Mouse (Mus musculus) kidney, postnatal 0 days (tissue): ENCODE data around the gene Ntm. TPM values are rescaled to one million over a fixed set of nuclear protein-coding genes. Genes with fewer than 3 reads are reported as not detected.

Experiments
- ATAC-seq: fragments of 200-750 bp; cut with Nextera tagmentation; replicated peaks from 2 replicates; pipeline ENCODE4 v1.8.0; 2017; ENCODE audit warnings: low read depth, moderate number of reproducible peaks, moderate TSS enrichment, moderate library complexity; ENCODE audit not compliant: low FRiP score
- DNase-seq: peaks from one replicate; pipeline ENCODE4 v3.0.0-alpha.2; 2016; ENCODE audit warnings: low spot score
- H3K27ac ChIP-seq: fragments of 300-500 bp; sonication (generic); 2 replicates; pipeline ENCODE4 v1.5.1; 2014; ENCODE audit warnings: mild to moderate bottlenecking
- H3K27me3 ChIP-seq: fragments of 300-500 bp; sonication (generic); 2 replicates; pipeline ENCODE4 v1.6.1; 2014; ENCODE audit warnings: low read length, mixed read lengths; ENCODE audit not compliant: insufficient read depth
- H3K36me3 ChIP-seq: fragments of 300-500 bp; sonication (generic); 2 replicates; pipeline ENCODE4 v1.6.1; 2014; ENCODE audit warnings: low read length, mixed read lengths; ENCODE audit not compliant: insufficient read depth
- H3K4me1 ChIP-seq: fragments of 300-500 bp; sonication (generic); replicated peaks from 2 replicates; pipeline ENCODE4 v1.6.1; 2014; ENCODE audit warnings: antibody characterized with exemption, low read length, mixed read lengths; ENCODE audit not compliant: insufficient read depth
- H3K4me2 ChIP-seq: fragments of 300-500 bp; sonication (generic); 2 replicates; pipeline ENCODE4 v1.6.1; 2014; ENCODE audit warnings: mild to moderate bottlenecking, low read length, moderate library complexity, mixed read lengths
- H3K4me3 ChIP-seq: fragments of 300-500 bp; sonication (generic); replicated peaks from 2 replicates; pipeline ENCODE4 v1.5.1; 2014; ENCODE audit warnings: low read depth, low read length
- H3K9ac ChIP-seq: fragments of 300-500 bp; sonication (generic); 2 replicates; pipeline ENCODE4 v1.6.1; 2014; ENCODE audit warnings: low read depth, low read length
- H3K9me3 ChIP-seq: fragments of 300-500 bp; sonication (generic); replicated peaks from 2 replicates; pipeline ENCODE4 v1.6.1; 2016; ENCODE audit warnings: low read length, inconsistent platforms, mixed read lengths
- CTCF ChIP-seq: IDR thresholded peaks from 2 replicates; pipeline ENCODE4 v1.5.1; 2016; ENCODE audit warnings: antibody characterized with exemption, low read depth, mild to moderate bottlenecking, moderate library complexity
- WGBS: fragments of 180-500 bp; shearing (Covaris S2); extraction: QIAGEN DNeasy Blood & Tissue Kit; methylation state at CpG from one replicate; pipeline ENCODE4 v1.1.7; 2014; 5-methylcytosine and 5-hydroxymethylcytosine counted together
- polyA plus RNA-seq: library from polyadenylated mRNA; unstranded; fragments of >200 nt; fragmentation: Nextera tagmentation; extraction: Ambion mirVana; gene quantifications from 2 replicates; pipeline ENCODE4 v1.2.1, GENCODE M21; 2015

Ntm gene
- polyA plus RNA-seq, 1 experiment from 2014 or later = 20.6 TPM

DNA sequence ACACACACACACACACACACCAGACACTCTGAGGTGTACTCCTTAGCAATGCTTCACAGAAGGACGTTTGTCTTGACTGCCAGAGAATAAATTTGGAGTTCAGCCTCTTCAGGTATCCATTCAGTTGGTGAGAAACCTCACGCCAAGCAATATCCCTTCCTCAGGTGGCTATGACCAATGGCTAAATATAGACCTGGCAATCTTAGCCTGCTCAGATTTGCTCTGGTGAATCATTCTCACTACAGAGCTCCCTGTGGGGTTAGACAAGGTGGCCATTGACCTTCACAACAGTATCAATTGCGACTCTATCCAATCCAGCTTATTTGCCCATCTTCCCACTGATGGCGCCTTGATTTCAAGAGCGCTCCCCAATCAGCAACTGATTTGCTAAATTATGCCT is 150.3 kb downstream of the Ntm start:
- 75% methylated on average over 5 of the region's 5 CpGs for WGBS

GRCm38 (mm10) chr9:29806790-29807189 is 156.2 kb downstream of the Ntm start:
- H3K36me3 ChIP-seq = no peaks in the 10 kb centered on the region
- H3K4me1 ChIP-seq = no peaks in the 10 kb centered on the region
- no peak for ATAC-seq
- H3K27ac ChIP-seq = no peak overlapping the region
- no peaks in the 10 kb centered on the region for H3K27me3 ChIP-seq
- no peaks in the 10 kb centered on the region for H3K9me3 ChIP-seq
- 32% methylated on average over 3 of the region's 3 CpGs for WGBS
- no peak for DNase-seq
- H3K4me2 ChIP-seq = no peak overlapping the region
- no peak overlapping the region for H3K9ac ChIP-seq
- no peak overlapping the region for H3K4me3 ChIP-seq
- no peak for TF ChIP-seq CTCF

More for the DNA sequence above, 150.3 kb downstream of the Ntm start:
- H3K27me3 ChIP-seq = no peaks in the 10 kb centered on the region
- H3K36me3 ChIP-seq = no peaks in the 10 kb centered on the region
- DNase-seq (no peak), ATAC-seq (no peak)
- no peak overlapping the region for H3K4me3 ChIP-seq
- H3K4me1 ChIP-seq = no peaks in the 10 kb centered on the region
- H3K9ac ChIP-seq = no peak overlapping the region
- no peak overlapping the region for H3K27ac ChIP-seq
- no peak overlapping the region for H3K4me2 ChIP-seq
- no peak for TF ChIP-seq CTCF
- H3K9me3 ChIP-seq = no peaks in the 10 kb centered on the region

- no peak overlapping the region for H3K4me2 ChIP-seq
- H3K27ac ChIP-seq = no peak overlapping the region
- 94% methylated on average over 9 of the region's 9 CpGs for WGBS
- no peak for TF ChIP-seq CTCF
- H3K4me3 ChIP-seq = no peak overlapping the region
- H3K9ac ChIP-seq = no peak overlapping the region
- no peak for ATAC-seq
- H3K4me1 ChIP-seq = no peaks in the 10 kb centered on the region
- no peak for DNase-seq
- no peaks in the 10 kb centered on the region for H3K27me3 ChIP-seq
- H3K36me3 ChIP-seq = no peaks in the 10 kb centered on the region
- H3K9me3 ChIP-seq = no peaks in the 10 kb centered on the region
These were observed 158.5 kb downstream of the Ntm start for GRCm38 (mm10) chr9:29804483-29804882.

GRCm38 (mm10) chr9:29803738-29804285 is 159.1 kb downstream of the Ntm start:
- Histone ChIP-seq H3K4me2 (no peak overlapping the region), H3K27me3 (no peaks in the 10 kb centered on the region), H3K27ac (no peak overlapping the region), H3K4me1 (no peaks in the 10 kb centered on the region), H3K4me3 (no peak overlapping the region), H3K36me3 (no peaks in the 10 kb centered on the region), H3K9ac (no peak overlapping the region), H3K9me3 (no peaks in the 10 kb centered on the region)
- no peak for ATAC-seq
- TF ChIP-seq CTCF = no peak
- no peak for DNase-seq
- WGBS = 21% methylated on average over 4 of the region's 4 CpGs

GRCm38 (mm10) chr9:29802990-29803737 is 159.8 kb downstream of the Ntm start:
- Histone ChIP-seq H3K4me3 (no peak overlapping the region), H3K4me2 (no peak overlapping the region), H3K9me3 (no peaks in the 10 kb centered on the region), H3K4me1 (no peaks in the 10 kb centered on the region), H3K27ac (no peak overlapping the region), H3K36me3 (no peaks in the 10 kb centered on the region), H3K9ac (no peak overlapping the region), H3K27me3 (no peaks in the 10 kb centered on the region)
- no peak for TF ChIP-seq CTCF
- DNase-seq = no peak
- WGBS = 34% methylated on average over 12 of the region's 12 CpGs
- no peak for ATAC-seq

DNA sequence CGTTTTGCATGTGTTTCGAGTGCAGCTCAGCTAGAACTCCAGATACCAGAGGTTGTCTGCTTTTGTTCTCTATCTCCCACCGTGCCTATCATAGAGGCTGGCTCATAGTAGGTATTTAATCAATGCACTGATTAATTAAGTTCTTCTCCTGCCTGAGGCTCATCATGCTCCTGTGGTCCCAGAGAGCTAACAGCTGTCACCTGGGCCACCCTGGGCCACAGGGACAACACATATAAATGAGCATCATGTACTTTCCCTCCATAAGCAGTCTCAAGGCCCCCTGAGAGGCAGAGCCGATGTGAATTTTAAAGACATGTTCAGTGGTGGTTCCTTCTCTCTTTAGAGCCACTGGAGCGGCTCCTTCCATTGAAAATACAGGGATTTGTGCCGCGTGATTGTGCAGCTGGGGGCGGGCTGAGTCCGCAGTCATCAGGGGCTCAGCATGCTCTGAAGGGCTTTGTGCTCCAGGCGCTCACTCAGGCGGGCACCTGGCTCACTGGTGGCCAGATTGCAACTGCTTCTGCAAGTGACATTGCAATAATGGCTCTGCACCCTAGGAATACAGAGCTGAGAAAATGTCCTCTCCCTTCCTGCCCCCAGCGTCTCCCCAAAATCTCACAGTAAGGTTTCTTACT is 160.8 kb downstream of the Ntm start:
- Histone ChIP-seq H3K9me3 (no peaks in the 10 kb centered on the region), H3K4me1 (no peaks in the 10 kb centered on the region), H3K27ac (no peak overlapping the region), H3K9ac (no peak overlapping the region), H3K27me3 (no peaks in the 10 kb centered on the region), H3K4me3 (no peak overlapping the region), H3K4me2 (no peak overlapping the region), H3K36me3 (no peaks in the 10 kb centered on the region)
- ATAC-seq (no peak), DNase-seq (peak; percentile 11)
- no peak for TF ChIP-seq CTCF
- 52% methylated on average over 12 of the region's 12 CpGs for WGBS
